Mouse (Mus musculus) c-Kit-positive CD71-positive TER-119-positive erythroid progenitor cells, embryonic 14.5 days (primary cell): ENCODE data around the gene Ppp2r1b.
A peak's percentile ranks its signal among the peaks of the same experiment; 100 is the strongest.

Experiments used
- DNase-seq: peaks from one replicate; pipeline ENCODE4 v3.0.0-alpha.2; 2013; ENCODE audit warnings: low spot score

Ppp2r1b gene

DNA sequence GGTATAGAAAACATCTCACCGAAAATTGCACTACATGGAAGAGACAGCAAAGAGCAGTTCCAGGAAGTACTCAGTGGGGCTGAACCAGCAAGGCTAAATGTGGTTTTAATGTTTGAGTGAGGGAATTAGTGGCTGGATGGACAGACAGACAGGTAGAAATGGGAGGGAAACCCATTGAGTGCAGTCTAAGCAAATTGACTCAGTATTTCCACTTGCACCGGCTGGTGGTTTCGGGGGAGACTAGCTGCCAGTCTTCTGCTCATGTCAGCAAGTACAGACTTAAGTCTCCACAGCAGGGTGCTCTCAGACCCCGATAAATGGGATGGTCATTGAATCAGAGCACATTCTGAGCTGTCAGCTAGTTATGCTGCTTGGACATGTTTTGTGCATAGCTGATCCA, 9.0 kb upstream of the Ppp2r1b start:
- DNase-seq = no peak

- no peak for DNase-seq
Measured at GRCm38 (mm10) chr9:50841079-50841789, 3.9 kb upstream of the Ppp2r1b start.

DNA sequence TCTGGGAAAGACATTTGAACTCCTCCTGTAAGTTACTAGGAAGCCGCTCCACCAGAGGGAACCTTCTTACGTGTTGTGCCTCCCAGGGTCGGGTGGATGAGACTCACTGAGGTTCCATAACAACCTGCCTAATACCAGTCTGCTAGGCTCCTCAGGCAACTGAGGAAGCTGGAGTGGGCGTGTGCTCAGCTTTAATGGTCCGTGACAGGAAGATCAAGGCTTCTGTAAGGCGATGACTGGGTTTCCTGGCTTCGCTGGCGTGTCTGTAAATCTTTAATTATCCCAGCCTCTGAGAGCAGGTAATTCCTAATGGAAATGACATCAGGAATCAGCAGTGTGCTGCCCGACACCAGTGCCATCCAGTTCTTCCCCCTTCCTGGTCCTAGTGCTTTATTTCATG, 446 bp downstream of the Ppp2r1b start:
- no peak for DNase-seq

DNA sequence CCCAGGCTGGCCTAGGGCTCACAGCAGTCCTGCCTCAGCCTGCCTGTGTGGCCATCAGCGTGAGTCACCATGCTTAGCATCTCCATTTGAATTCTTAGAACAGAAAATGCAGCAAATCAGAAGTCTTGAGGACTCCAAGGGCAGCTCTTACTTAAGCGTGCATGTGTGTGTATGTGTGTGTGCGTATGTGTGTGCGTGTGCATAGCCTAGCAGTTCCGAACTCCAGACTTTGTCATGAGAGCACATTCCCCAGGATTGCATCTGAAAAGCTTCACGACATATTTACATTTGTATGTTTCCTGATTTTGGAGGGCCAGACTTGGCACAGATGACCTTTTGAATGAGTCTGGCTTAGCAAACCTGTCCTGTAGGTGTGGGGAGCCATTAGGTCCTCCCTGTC, 2.0 kb downstream of the Ppp2r1b start:
- DNase-seq = no peak

GRCm38 (mm10) chr9:50847606-50848368, 2.7 kb downstream of the Ppp2r1b start:
- DNase-seq = no peak

DNA sequence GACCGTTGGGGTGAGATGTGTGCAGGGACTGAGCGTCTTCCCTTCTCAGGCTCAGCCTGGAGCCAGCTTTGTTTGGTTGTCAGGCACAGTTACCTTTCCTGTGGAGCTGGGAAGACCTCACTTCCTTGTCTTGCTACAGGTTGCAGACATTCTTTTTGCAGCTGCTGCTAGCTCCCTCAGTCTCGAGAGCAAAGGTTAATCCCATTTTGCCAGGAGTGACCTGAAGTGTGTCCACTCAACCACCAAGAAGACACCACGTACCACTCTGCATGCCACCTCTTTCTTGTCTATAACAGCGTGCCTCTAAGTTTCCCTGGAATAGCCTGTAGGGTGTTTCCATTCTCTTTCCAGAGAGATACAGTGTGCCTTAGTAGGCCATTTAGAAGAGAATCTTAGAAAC, 3.7 kb downstream of the Ppp2r1b start:
- no peak for DNase-seq

- DNase-seq = peak; percentile 89
Measured at GRCm38 (mm10) chr9:50849249-50849648, 4.1 kb downstream of the Ppp2r1b start.

GRCm38 (mm10) chr9:50849755-50850154, 4.7 kb downstream of the Ppp2r1b start:
- DNase-seq = no peak

DNA sequence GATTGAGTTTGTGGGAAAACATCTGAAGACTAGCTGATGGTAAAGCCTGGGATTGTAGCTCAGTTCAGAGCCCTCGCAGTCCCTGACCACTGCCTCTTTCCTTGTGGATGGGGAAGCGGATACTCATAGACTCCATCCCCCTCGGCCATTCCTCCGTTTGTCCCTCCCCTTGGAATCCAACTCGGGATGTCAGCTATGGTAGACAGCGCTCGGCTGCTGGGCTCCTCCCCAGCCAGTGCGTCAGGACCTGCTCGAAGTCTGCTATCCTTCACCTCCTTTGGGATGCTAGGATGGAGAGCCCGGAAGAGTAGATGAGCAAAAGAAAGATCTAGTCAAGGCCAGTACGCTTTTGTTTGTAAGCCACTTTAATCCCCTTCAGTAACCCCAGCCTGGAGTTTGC, 5.2 kb downstream of the Ppp2r1b start:
- no peak for DNase-seq

DNA sequence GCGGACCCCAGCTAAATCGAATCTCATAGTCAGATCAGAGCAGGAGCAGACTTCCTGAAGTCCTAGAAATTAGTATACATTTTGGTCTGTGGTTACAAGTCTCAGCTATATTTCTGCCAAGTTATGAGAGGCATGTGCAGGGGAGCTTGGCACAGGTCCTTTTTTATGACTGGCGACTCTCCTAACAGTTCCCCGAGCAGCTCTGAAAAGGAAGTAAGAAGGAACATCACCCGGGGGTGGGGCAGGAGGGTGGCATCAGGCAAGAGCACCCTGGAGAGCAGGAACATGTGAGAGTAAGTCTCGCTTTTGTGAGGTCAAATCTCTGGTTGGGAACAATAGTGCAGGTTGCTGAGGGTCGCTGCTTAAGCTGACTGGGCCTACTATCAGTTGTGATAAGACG, 5.6 kb downstream of the Ppp2r1b start:
- no peak for DNase-seq

GRCm38 (mm10) chr9:50852634-50853349, 7.7 kb downstream of the Ppp2r1b start:
- DNase-seq = no peak

GRCm38 (mm10) chr9:50854376-50854775, 9.3 kb downstream of the Ppp2r1b start:
- DNase-seq = peak; percentile 76

GRCm38 (mm10) chr9:50855133-50855766, 10.1 kb downstream of the Ppp2r1b start:
- DNase-seq = peak; percentile 72

DNA sequence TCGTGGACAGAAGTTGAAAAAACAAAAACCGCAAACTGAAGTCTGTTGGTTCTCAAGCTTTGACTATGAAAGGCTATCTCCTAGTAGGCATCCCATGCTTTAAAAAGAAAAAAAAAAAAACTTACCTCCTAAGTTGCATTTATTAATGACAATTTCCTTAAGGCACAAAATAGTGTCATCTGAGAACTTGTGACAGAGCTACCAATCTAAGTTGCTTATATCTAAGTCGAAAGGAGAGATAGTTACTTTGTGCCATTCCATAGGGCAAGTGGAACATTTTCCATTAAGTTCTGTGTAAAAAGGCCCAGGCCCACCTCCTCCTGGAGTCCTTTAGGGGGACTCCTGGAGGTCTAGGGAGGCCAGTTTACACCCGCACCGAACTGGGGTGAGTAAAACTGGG, 10.7 kb downstream of the Ppp2r1b start:
- peak; percentile 34 for DNase-seq

DNA sequence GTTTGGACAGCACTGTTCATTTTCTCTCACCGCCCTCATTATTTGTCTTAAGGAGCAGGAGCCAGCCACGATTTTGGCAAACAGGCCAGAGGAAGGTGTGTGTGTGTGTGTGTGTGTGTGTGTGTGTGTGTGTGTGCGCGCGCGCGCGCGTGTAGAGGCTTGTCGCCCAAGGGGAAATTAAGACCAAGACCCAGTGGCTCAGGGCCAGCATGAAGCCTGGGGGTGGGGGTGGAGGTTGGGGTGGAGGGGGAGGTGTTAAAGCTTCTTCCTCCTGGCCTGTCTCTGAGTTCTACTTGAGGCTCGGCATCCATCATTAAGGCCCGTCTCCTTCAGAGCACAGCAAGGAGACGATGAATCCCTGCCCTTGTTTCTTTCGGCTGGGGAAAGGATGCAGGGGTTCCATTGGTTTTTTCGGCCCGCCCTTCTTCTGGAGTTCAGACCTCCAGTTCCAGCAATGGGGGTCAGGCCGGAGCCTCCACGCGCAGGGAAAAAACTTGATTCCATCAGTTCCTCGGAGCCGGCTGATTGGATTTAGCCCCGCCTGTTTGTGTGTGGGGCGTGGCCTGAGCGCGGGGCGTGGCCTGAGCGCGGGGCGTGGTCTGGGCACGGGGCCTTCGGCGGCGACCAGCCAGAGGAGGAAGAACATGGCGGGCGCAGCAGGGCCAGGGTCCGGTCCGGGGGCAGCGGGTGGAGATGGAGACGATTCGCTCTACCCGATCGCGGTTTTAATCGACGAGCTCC, 11.4 kb downstream of the Ppp2r1b start:
- DNase-seq = peak; percentile 87

GRCm38 (mm10) chr9:50857082-50857641, 12.1 kb downstream of the Ppp2r1b start:
- peak; percentile 62 for DNase-seq

DNA sequence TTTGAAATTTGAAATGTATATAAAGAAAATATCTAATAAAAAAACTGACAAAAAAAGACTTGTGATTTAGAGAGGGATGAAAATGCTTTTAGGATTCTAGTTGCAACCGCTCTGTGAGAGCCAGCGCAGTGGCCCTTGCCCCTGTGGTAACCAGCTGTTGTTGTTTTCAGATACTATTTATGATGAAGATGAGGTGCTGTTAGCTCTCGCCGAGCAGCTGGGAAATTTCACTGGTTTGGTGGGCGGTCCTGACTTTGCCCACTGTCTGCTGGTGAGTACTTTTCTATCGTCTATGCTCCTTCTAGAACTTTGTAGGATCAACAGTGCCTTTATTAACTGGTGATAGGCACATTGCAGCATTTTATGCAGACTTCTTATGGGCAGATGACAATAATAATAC, 13.6 kb downstream of the Ppp2r1b start:
- no peak for DNase-seq

DNA sequence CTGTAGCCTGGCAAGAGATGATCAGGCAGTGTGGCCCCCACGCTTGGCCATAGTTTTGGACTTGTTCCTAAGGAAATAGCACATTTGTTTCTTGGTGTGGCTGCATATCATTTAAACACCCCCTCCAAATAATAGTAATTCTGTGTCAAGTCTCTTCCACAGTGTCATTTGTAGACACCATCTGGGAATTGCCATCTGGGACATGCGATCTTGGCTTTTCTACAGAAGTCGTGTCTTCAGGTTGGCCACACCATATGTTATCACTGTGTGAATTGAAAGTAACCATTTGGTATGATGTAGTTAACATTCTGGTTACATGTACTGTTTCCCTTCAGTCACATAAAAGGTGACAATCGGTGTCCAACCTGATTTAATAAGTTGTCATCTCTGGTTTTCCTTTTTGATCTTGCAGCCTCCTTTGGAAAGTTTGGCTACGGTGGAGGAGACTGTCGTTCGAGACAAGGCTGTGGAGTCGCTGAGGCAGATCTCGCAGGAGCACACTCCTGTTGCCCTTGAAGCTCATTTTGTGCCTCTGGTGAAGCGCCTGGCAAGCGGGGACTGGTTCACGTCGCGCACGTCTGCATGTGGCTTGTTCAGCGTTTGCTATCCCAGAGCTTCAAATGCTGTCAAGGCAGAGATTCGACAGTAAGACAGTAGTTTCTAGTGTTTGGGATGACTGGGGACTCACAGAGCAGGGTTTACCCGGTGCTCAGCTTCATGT, 16.2 kb downstream of the Ppp2r1b start:
- no peak for DNase-seq

- DNase-seq = no peak
Measured at GRCm38 (mm10) chr9:50863824-50864223, 18.7 kb downstream of the Ppp2r1b start.

- no peak for DNase-seq
Measured at GRCm38 (mm10) chr9:50864877-50865276, 19.8 kb downstream of the Ppp2r1b start.

DNA sequence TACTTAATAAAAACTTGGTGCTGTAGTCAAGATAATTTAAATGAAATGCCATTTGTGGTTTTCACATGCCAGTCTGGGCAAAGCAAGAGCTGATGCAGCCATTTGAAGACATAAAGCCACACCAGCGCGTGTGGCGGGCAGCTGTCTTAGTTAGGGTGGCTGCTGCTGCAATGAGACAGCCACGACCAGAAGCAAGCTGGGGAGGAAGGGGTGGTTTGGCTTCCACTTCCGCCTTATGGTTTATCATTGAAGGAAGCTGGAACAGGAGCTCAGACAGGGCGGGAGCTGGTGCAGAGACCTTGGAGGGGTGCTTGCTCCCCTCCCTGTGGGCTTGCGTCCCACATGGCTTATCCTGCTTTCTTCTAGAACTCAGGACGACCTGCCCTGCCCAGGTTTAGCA, 20.7 kb downstream of the Ppp2r1b start:
- no peak for DNase-seq
